Mouse (Mus musculus) gastrocnemius, adult 2 months (tissue): ENCODE data around the gene Impdh1. TPM values are rescaled to one million over a fixed set of nuclear protein-coding genes. Genes with fewer than 3 reads are reported as not detected.

Source experiments
- DNase-seq: peaks from one replicate; pipeline ENCODE4 v3.0.0; 2022
- H3K27ac ChIP-seq: fragments of 200-600 bp; 2 replicates; pipeline ENCODE4 v1.8.1; 2022; ENCODE audit warnings: mild to moderate bottlenecking
- H3K4me3 ChIP-seq: fragments of 200-600 bp; 2 replicates; pipeline ENCODE4 v1.8.1; 2022; ENCODE audit warnings: mild to moderate bottlenecking, moderate library complexity
- CTCF ChIP-seq: fragments of 200-600 bp; IDR thresholded peaks from 2 replicates; pipeline ENCODE4 v1.8.1; 2022; ENCODE audit warnings: antibody characterized with exemption, mild to moderate bottlenecking, moderate library complexity
- intact Hi-C: fragments of 180-260 bp; cut with DNase I; formaldehyde crosslinking; loops from one replicate; pipeline ENCODE4 v1.15.1; 2025
- total RNA-seq, 2 experiments: library from RNA; stranded (reverse); gene quantifications; 2 replicates each; pipeline ENCODE4 v1.2.3; 2021

The Impdh1 gene
- total RNA-seq, 2 experiments from 2014 or later: 9.9 to 10.3 TPM

DNA sequence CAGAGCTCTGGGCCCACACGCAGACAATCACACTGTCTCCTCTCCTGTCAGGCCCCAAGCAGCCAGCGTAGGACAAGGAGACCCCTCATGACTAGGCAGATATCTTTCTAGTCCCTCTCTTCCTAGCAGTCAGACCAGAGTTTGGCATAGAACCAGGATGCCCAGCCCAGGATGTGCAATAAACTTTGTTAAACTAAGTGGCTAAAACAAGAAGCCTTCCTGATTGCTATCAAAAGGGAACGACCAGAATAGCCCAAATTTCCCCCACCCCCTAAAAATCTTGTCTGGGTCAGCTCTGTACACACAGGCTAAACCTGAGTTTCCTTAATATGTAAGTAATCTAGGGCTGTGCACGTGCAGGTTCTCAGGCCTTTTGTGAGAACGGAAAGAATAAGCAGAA lies 8.0 kb downstream of the Impdh1 start:
- no peak overlapping the region for H3K4me3 ChIP-seq
- no peak for DNase-seq
- no peak for TF ChIP-seq CTCF
- H3K27ac ChIP-seq: no peak overlapping the region
- intact Hi-C loops: no loop called here

- Histone ChIP-seq H3K27ac (no peak overlapping the region), H3K4me3 (no peak overlapping the region)
- intact Hi-C loops: no loop called here
- TF ChIP-seq CTCF: no peak
- DNase-seq: no peak
These were observed 9.1 kb downstream of the Impdh1 start for GRCm38 (mm10) chr6:29207017-29207416.

- intact Hi-C loops: no loop called here
- no peak for TF ChIP-seq CTCF
- Histone ChIP-seq H3K27ac (peak overlapping the region; percentile 79; the same call in 1 of the 2 replicates), H3K4me3 (no peak overlapping the region; the same call in 1 of the 2 replicates)
- DNase-seq: no peak
These were observed 10.2 kb downstream of the Impdh1 start for GRCm38 (mm10) chr6:29206006-29206405.

- peak overlapping the region; percentile 58 for H3K4me3 ChIP-seq
- DNase-seq: peak; percentile 56
- TF ChIP-seq CTCF: peak; percentile 95
- peak overlapping the region; percentile 79 for H3K27ac ChIP-seq
- intact Hi-C loops: loop anchor here (1.0 kb wide), 3 partner anchors 35 to 74 kb away; partner anchors contain the start of genes Fam71f2 and Hilpda
These were observed 11.1 kb downstream of the Impdh1 start for GRCm38 (mm10) chr6:29204932-29205614.

DNA sequence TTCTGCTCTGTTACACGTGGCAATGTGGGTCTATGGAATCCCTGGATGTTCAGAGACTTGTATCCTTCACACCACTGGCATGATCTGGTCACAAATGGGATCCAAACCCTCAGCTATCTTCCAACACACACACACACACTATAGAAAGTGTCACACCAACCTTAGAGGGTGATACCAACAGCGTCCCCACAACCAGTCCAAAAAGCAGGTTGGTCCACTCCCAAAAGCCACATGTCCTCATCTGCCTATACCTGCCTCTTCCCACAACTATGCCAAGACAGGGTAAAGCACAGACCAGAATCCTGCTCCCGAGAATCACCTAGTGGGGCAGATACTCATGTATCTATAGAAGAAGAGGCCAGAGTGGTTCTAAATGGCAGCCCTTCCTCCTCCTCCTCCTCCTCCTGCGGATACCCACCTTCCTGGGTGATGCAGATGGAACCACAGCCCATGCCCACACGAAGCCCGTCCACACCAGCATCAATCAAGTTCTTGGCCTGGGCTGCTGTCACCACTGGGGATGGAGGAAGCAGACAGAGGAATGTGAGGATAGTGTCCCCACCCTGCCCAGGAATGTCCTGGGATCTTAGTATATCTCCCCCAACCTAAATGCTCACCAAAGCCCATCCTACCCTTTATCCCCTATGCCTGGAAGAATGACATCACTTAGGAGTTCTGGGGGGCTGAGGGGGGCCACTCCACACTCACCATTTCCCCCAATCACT lies 12.1 kb downstream of the Impdh1 start:
- intact Hi-C loops: no loop called here
- TF ChIP-seq CTCF: no peak
- no peak for DNase-seq
- Histone ChIP-seq H3K4me3 (no peak overlapping the region), H3K27ac (no peak overlapping the region)

DNA sequence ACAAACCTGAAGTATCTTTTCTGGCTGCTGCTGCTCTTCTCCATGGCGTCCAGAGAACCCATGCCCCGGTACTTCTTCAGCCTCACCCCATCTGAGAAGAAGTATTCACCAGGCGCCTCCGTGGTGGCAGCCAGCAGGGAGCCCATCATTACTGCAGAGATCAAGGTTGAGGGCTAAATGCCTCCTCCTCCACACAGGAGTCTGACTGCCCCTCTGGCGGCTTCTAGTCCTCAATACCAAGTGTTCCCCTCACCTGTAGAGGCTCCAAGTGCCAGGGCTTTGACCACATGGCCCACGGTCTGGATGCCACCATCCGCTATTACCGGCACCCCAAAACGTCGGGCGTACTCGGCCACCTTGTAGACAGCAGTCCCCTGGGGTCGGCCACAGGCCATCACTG lies 13.1 kb downstream of the Impdh1 start:
- intact Hi-C loops: no loop called here
- Histone ChIP-seq H3K4me3 (no peak overlapping the region), H3K27ac (no peak overlapping the region)
- no peak for TF ChIP-seq CTCF
- DNase-seq: no peak

- DNase-seq: no peak
- intact Hi-C loops: no loop called here
- Histone ChIP-seq H3K27ac (no peak overlapping the region), H3K4me3 (no peak overlapping the region)
- TF ChIP-seq CTCF: no peak
These were observed 14.2 kb downstream of the Impdh1 start for GRCm38 (mm10) chr6:29201988-29202387.

GRCm38 (mm10) chr6:29201341-29201740 lies 14.8 kb downstream of the Impdh1 start:
- Histone ChIP-seq H3K4me3 (no peak overlapping the region), H3K27ac (no peak overlapping the region)
- no peak for TF ChIP-seq CTCF
- no peak for DNase-seq
- intact Hi-C loops: no loop called here

GRCm38 (mm10) chr6:29200496-29200895 lies 15.7 kb downstream of the Impdh1 start:
- TF ChIP-seq CTCF: no peak
- Histone ChIP-seq H3K27ac (no peak overlapping the region), H3K4me3 (no peak overlapping the region)
- no peak for DNase-seq
- intact Hi-C loops: no loop called here

DNA sequence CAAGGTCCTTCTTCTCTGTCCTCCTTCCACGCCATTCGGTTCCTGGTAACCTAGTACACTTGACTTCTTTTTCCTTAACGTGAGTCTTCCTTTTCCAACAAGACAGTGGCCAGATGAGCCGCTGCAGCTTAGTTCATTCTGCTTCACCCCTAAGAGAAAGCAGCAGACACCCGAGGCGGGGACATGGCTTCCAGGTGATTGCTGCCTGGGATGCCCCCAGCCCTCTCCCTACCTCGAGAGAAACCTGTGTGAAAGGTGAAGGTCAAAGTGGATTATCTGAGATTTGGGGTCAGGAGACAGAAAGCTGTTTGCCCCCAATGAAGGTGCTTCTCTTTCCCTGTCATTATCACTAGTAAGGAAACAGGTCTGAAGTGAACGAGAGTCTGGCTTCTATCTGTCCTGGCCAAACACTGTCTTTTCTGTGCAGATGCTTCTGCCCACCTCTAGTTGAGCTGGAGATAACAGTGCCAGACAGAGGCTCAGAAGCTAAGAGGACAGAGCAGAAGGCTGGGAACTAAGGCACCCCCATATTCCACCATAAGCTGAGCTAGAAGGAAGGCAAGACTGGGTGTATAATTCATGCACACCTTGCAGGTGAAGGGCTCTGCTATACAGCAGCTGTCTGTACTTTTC lies 16.8 kb downstream of the Impdh1 start:
- no peak overlapping the region for H3K4me3 ChIP-seq
- H3K27ac ChIP-seq: no peak overlapping the region
- no peak for DNase-seq
- intact Hi-C loops: no loop called here
- TF ChIP-seq CTCF: no peak

GRCm38 (mm10) chr6:29198309-29199222 lies 17.6 kb downstream of the Impdh1 start:
- intact Hi-C loops: loop anchor here (1.0 kb wide), 2 partner anchors 27 to 32 kb away; no protein-coding TSS in a partner anchor
- DNase-seq: peak; percentile 90
- peak; percentile 96 for TF ChIP-seq CTCF
- Histone ChIP-seq H3K4me3 (peak overlapping the region; percentile 56), H3K27ac (no peak overlapping the region; the same call in 1 of the 2 replicates)
